Mouse (Mus musculus): ENCODE results near the gene Dhps. TPM values are rescaled to one million over a fixed set of nuclear protein-coding genes. Genes with fewer than 3 reads are reported as not detected.
A peak's percentile ranks its signal among the peaks of the same experiment; 100 is the strongest.

The Dhps gene
- 50.7 and 55.8 TPM in 2 replicates for polyA plus RNA-seq (2014; fragmentation: Nextera tagmentation; extraction: Ambion mirVana)

- Histone ChIP-seq H3K4me3 (ENCODE audit: control insufficient read depth in 1 of 2, insufficient read depth in 1 of 2, low read depth in 1 of 2, low read length in 2 of 2) (peak within 1 kb of the TSS; percentile 95), H3K36me3 (ENCODE audit: control insufficient read depth, insufficient read depth, low read length) (peaks cover 39% of the 10 kb centered on the region), H3K27ac (replicated peaks in 1 of 2; ENCODE audit: control insufficient read depth in 1 of 2, insufficient read depth in 1 of 2, low read depth in 2 of 2, low read length in 2 of 2) (peak within 1 kb of the TSS; percentile 90 to 93), H3K4me2 (ENCODE audit: low read length) (peak within 1 kb of the TSS; percentile 86), H3K27me3 (ENCODE audit: control insufficient read depth, insufficient read depth, low read length) (no peaks in the 10 kb centered on the region), H3K4me1 (ENCODE audit: control insufficient read depth in 2 of 2, insufficient read depth in 2 of 2, low read length in 2 of 2) (peaks cover 5 to 8% of the 10 kb centered on the region in 2 experiments), H3K9me3 (ENCODE audit: control insufficient read depth, low read length) (no peaks in the 10 kb centered on the region), H3K9ac (ENCODE audit: low read length) (peak within 1 kb of the TSS; percentile 92)
- WGBS, result under 1% methylated on average over 65 of the region's 68 CpGs
- peak; percentile 82 for ATAC-seq (ENCODE audit: insufficient number of reproducible peaks, insufficient read depth, low FRiP score, low read depth)
Observed at GRCm38 (mm10) chr8:85071514-85072281, at the start of gene Dhps. TSS of gene Dhps (plus strand) at chr8:85071757.

GRCm38 (mm10) chr8:85023846-85024245, 47.7 kb upstream of the Dhps start:
- Histone ChIP-seq H3K27ac (replicated peaks in 1 of 2; ENCODE audit: control insufficient read depth in 1 of 2, insufficient read depth in 1 of 2, low read depth in 2 of 2, low read length in 2 of 2) (no peak overlapping the region), H3K9ac (ENCODE audit: low read length) (no peak overlapping the region), H3K27me3 (ENCODE audit: control insufficient read depth, insufficient read depth, low read length) (no peaks in the 10 kb centered on the region), H3K4me3 (ENCODE audit: control insufficient read depth in 1 of 2, insufficient read depth in 1 of 2, low read depth in 1 of 2, low read length in 2 of 2) (peak overlapping the region in 1 of 2 experiments; percentile 97; a peak in 1 of 4 replicates), H3K36me3 (ENCODE audit: control insufficient read depth, insufficient read depth, low read length) (peaks cover 55% of the 10 kb centered on the region), H3K9me3 (ENCODE audit: control insufficient read depth, low read length) (no peaks in the 10 kb centered on the region), H3K4me1 (ENCODE audit: control insufficient read depth in 2 of 2, insufficient read depth in 2 of 2, low read length in 2 of 2) (peaks cover 11 to 28% of the 10 kb centered on the region in 2 experiments), H3K4me2 (ENCODE audit: low read length) (peak overlapping the region; percentile 94)
- WGBS, result 90% methylated on average over 3 of the region's 3 CpGs
- no peak for ATAC-seq (ENCODE audit: insufficient number of reproducible peaks, insufficient read depth, low FRiP score, low read depth)

DNA sequence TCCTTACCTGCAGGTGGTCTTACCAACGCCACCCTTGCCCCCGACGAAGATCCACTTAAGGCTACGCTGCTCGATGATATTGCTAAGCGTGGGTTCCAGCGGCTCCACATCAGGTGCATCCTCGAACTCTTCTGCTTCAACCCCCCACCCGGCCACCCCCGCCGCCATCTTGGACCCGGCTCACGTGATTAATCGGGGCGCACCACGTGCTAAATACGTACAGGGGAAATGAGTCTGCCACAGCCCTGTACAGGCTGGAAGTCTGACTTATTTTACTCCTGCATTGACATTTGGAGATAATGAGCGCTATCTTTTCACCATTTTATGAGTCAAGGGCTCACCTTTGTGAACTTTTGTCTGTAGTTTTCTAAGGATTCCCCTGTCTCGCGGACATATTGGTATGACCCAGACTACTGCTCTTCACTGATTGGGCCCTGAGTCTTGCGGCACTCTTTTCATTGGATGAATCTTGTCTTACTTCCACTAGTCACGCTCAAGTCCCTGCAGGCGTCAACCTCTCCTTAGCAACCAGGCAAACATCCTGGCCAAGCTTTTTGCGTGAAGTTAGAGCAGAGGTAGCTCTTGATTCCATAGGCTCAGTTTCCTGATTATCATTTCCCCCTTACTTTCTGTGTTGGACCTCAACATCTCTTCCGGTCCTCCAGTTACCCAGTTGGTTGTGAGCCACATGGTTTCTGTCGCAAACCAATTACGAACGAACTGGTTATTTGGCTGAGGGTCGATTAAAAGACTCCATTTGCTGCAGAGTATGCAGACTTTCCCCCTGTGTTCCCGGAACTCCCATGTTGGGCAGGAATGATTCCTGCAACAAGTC, 46.2 kb upstream of the Dhps start, which contains the start of gene Asna1:
TSS of gene Asna1 (minus strand) at position 184 of the 835 bp plus-strand sequence.
- Histone ChIP-seq H3K4me1 (ENCODE audit: control insufficient read depth in 2 of 2, insufficient read depth in 2 of 2, low read length in 2 of 2) (peaks cover 11 to 33% of the 10 kb centered on the region in 2 experiments), H3K9ac (ENCODE audit: low read length) (peak within 1 kb of the TSS; percentile 88), H3K4me2 (ENCODE audit: low read length) (peak within 1 kb of the TSS; percentile 94), H3K36me3 (ENCODE audit: control insufficient read depth, insufficient read depth, low read length) (peaks cover 53% of the 10 kb centered on the region), H3K9me3 (ENCODE audit: control insufficient read depth, low read length) (no peaks in the 10 kb centered on the region), H3K27ac (replicated peaks in 1 of 2; ENCODE audit: control insufficient read depth in 1 of 2, insufficient read depth in 1 of 2, low read depth in 2 of 2, low read length in 2 of 2) (peak within 1 kb of the TSS; percentile 72 to 84), H3K4me3 (ENCODE audit: control insufficient read depth in 1 of 2, insufficient read depth in 1 of 2, low read depth in 1 of 2, low read length in 2 of 2) (peak within 1 kb of the TSS; percentile 87 to 97), H3K27me3 (ENCODE audit: control insufficient read depth, insufficient read depth, low read length) (no peaks in the 10 kb centered on the region)
- WGBS, result 5% methylated on average over 30 of the region's 30 CpGs
- ATAC-seq (ENCODE audit: insufficient number of reproducible peaks, insufficient read depth, low FRiP score, low read depth), result peak; percentile 81

- peak within 1 kb of the TSS; percentile 98 for H3K9ac ChIP-seq (ENCODE audit: low read length)
- under 1% methylated on average over 74 of the region's 75 CpGs for WGBS
Observed at GRCm38 (mm10) chr8:85026670-85027515, 44.7 kb upstream of the Dhps start, which contains the start of gene Trir. TSS of gene Trir (plus strand) at chr8:85026823.

DNA sequence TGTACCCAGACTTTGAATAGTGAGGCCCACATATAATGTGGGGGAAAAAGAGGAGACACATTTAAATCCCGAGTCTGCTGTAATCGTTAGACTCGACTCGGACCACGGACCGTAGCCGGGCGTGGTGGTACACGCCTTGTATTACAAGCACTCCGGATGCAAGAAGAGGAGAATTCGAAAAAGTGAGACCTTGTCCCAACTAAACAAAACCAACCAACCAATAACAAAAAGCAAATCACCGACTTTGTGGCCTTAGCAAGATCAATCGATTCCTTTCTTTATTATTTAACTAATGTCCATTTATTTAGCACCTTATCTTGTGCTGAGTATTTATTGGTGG, 44.1 kb upstream of the Dhps start:
- Histone ChIP-seq H3K4me2 (ENCODE audit: low read length) (peak overlapping the region; percentile 94), H3K9me3 (ENCODE audit: control insufficient read depth, low read length) (no peaks in the 10 kb centered on the region), H3K27ac (replicated peaks in 1 of 2; ENCODE audit: control insufficient read depth in 1 of 2, insufficient read depth in 1 of 2, low read depth in 2 of 2, low read length in 2 of 2) (peak overlapping the region; percentile 48 to 72; a peak in 3 of 4 replicates), H3K9ac (ENCODE audit: low read length) (peak overlapping the region; percentile 98), H3K4me3 (ENCODE audit: control insufficient read depth in 1 of 2, insufficient read depth in 1 of 2, low read depth in 1 of 2, low read length in 2 of 2) (peak overlapping the region; percentile 96 to 97), H3K4me1 (ENCODE audit: control insufficient read depth in 2 of 2, insufficient read depth in 2 of 2, low read length in 2 of 2) (peaks cover 11 to 33% of the 10 kb centered on the region in 2 experiments), H3K36me3 (ENCODE audit: control insufficient read depth, insufficient read depth, low read length) (peaks cover 52% of the 10 kb centered on the region), H3K27me3 (ENCODE audit: control insufficient read depth, insufficient read depth, low read length) (no peaks in the 10 kb centered on the region)
- ATAC-seq (ENCODE audit: insufficient number of reproducible peaks, insufficient read depth, low FRiP score, low read depth), result no peak
- WGBS, result under 1% methylated on average over 13 of the region's 13 CpGs

More at GRCm38 (mm10) chr8:85026670-85027515, 44.7 kb upstream of the Dhps start, which contains the start of gene Trir:
- Histone ChIP-seq H3K36me3 (ENCODE audit: control insufficient read depth, insufficient read depth, low read length) (peaks cover 52% of the 10 kb centered on the region), H3K9me3 (ENCODE audit: control insufficient read depth, low read length) (no peaks in the 10 kb centered on the region), H3K4me1 (ENCODE audit: control insufficient read depth in 2 of 2, insufficient read depth in 2 of 2, low read length in 2 of 2) (peaks cover 11 to 33% of the 10 kb centered on the region in 2 experiments), H3K27ac (replicated peaks in 1 of 2; ENCODE audit: control insufficient read depth in 1 of 2, insufficient read depth in 1 of 2, low read depth in 2 of 2, low read length in 2 of 2) (peak within 1 kb of the TSS; percentile 72 to 89), H3K4me2 (ENCODE audit: low read length) (peak within 1 kb of the TSS; percentile 94), H3K4me3 (ENCODE audit: control insufficient read depth in 1 of 2, insufficient read depth in 1 of 2, low read depth in 1 of 2, low read length in 2 of 2) (peak within 1 kb of the TSS; percentile 96 to 97), H3K27me3 (ENCODE audit: control insufficient read depth, insufficient read depth, low read length) (no peaks in the 10 kb centered on the region)
- peak; percentile 81 for ATAC-seq (ENCODE audit: insufficient number of reproducible peaks, insufficient read depth, low FRiP score, low read depth)

- H3K9ac ChIP-seq (ENCODE audit: low read length), result peak overlapping the region; percentile 98
- peak overlapping the region; percentile 6 to 97; a peak in 3 of 4 replicates for H3K4me3 ChIP-seq (ENCODE audit: control insufficient read depth in 1 of 2, insufficient read depth in 1 of 2, low read depth in 1 of 2, low read length in 2 of 2)
- 23% methylated on average over 2 of the region's 2 CpGs for WGBS
- H3K9me3 ChIP-seq (ENCODE audit: control insufficient read depth, low read length), result no peaks in the 10 kb centered on the region
- H3K4me2 ChIP-seq (ENCODE audit: low read length), result peak overlapping the region; percentile 94
- H3K4me1 ChIP-seq (ENCODE audit: control insufficient read depth in 2 of 2, insufficient read depth in 2 of 2, low read length in 2 of 2), result peaks cover 11 to 33% of the 10 kb centered on the region in 2 experiments
- H3K27ac ChIP-seq (replicated peaks in 1 of 2; ENCODE audit: control insufficient read depth in 1 of 2, insufficient read depth in 1 of 2, low read depth in 2 of 2, low read length in 2 of 2), result no peak overlapping the region
- H3K27me3 ChIP-seq (ENCODE audit: control insufficient read depth, insufficient read depth, low read length), result no peaks in the 10 kb centered on the region
- ATAC-seq (ENCODE audit: insufficient number of reproducible peaks, insufficient read depth, low FRiP score, low read depth), result no peak
- H3K36me3 ChIP-seq (ENCODE audit: control insufficient read depth, insufficient read depth, low read length), result peaks cover 52% of the 10 kb centered on the region
Observed at GRCm38 (mm10) chr8:85027922-85028321, 43.6 kb upstream of the Dhps start.
